Mouse (Mus musculus) forebrain, embryonic 12.5 days (tissue): Measurements from ENCODE around the gene Trak1. TPM values are rescaled to one million over a fixed set of nuclear protein-coding genes. Genes with fewer than 3 reads are reported as not detected.
"Not testable (repeated sequence)": the region's sequence is repeated elsewhere in the genome, so short reads cannot be mapped to it uniquely, and the experiment has no call there.

Experiments
- ATAC-seq: fragments of 200-750 bp; cut with Nextera tagmentation; 2 replicates; pipeline ENCODE4 v1.8.0; 2017; ENCODE audit warnings: moderate TSS enrichment; ENCODE audit not compliant: low FRiP score
- H3K27ac ChIP-seq: fragments of 300-500 bp; sonication (generic); 2 replicates; pipeline ENCODE4 v1.5.1; 2016; ENCODE audit warnings: mild to moderate bottlenecking
- H3K27me3 ChIP-seq: fragments of 300-500 bp; sonication (generic); 2 replicates; pipeline ENCODE4 v1.6.1; 2016; ENCODE audit warnings: mild to moderate bottlenecking
- H3K36me3 ChIP-seq: fragments of 300-500 bp; sonication (generic); replicated peaks from 2 replicates; pipeline ENCODE4 v1.6.1; 2016; ENCODE audit warnings: mild to moderate bottlenecking
- H3K4me1 ChIP-seq: fragments of 300-500 bp; sonication (generic); 2 replicates; pipeline ENCODE4 v1.6.1; 2016
- H3K4me2 ChIP-seq: fragments of 300-500 bp; sonication (generic); 2 replicates; pipeline ENCODE4 v1.6.1; 2016; ENCODE audit warnings: mild to moderate bottlenecking, moderate library complexity
- H3K4me3 ChIP-seq: fragments of 300-500 bp; sonication (generic); replicated peaks from 2 replicates; pipeline ENCODE4 v1.5.1; 2016; ENCODE audit warnings: mild to moderate bottlenecking
- H3K9ac ChIP-seq: fragments of 300-500 bp; sonication (generic); 2 replicates; pipeline ENCODE4 v1.6.1; 2016; ENCODE audit warnings: mild to moderate bottlenecking
- H3K9me3 ChIP-seq: fragments of 300-500 bp; sonication (generic); 2 replicates; pipeline ENCODE4 v1.6.1; 2016
- WGBS: fragments of 180-500 bp; shearing (Covaris S2); methylation state at CpG from one replicate; pipeline ENCODE4 v1.1.7; 2016; 5-methylcytosine and 5-hydroxymethylcytosine counted together
- polyA plus RNA-seq: library from polyadenylated mRNA; unstranded; fragments of >200 nt; fragmentation: Nextera tagmentation; extraction: Ambion mirVana; gene quantifications from 2 replicates; pipeline ENCODE4 v1.2.1, GENCODE M21; 2016

Gene Trak1
- polyA plus RNA-seq, 1 experiment from 2014 or later = 41.2 TPM

DNA sequence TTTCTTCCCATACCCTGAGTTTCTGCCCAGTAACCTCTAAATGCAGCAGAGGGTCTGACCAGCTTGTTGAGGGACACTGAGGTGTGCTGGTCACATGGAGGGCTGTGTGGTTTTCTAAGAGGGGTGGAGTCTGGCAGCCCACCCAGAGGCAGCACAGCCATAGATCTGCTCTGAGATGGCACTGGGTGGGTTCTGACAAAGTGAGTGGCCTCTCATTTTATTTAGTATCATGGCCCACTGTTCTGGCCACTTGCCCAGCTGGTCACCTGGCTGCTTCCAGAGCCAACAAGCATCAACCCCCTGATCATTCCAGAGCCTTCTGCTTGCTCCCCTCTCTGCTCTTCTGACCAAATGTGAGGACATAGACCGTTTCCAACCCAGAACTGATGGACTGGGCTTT, 144.8 kb downstream of the Trak1 start:
- Histone ChIP-seq H3K36me3 (peaks cover 52% of the 10 kb centered on the region), H3K27ac (0 out of 2 replicates have a peak overlapping the region, but pooled peaks have one; percentile 38), H3K4me1 (no peaks in the 10 kb centered on the region), H3K9me3 (no peaks in the 10 kb centered on the region), H3K9ac (no peak overlapping the region), H3K4me2 (no peak overlapping the region), H3K27me3 (no peaks in the 10 kb centered on the region), H3K4me3 (no peak overlapping the region)
- 82% methylated on average over 1 of the region's 1 CpGs for WGBS
- no peak for ATAC-seq

DNA sequence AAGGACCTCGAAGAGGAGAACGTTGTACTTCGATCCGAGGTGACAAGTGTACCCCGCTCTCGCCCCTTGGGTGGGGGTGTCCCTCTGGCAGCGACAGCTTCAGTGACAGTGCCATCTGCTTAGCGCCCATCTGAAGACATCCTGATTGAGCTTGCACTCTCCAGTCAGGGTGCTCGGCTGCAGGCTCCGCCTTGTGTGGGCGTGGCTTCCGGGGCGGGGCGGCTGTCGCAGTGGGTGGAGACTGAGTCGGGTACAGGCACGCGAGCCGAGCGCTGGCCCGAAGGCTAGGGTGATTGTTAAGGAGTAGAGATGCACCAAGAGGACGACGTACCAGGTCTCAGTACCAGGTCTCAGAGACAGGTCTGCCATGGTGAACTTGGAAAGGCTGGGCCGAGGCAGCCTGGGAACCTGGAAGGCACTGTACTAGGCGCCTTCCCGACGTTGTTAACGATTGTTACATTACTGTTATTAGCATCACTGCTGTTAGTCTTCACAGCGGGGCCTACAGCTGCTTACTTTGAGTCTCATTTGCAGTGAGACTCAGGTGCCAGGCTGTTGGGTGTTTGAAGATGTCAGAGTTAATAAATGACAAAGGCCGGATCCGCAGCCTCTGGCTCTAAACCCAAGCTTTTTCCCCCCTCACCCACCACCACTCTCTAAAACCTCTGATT, 146.5 kb downstream of the Trak1 start:
- H3K27me3 ChIP-seq = no peaks in the 10 kb centered on the region
- ATAC-seq = 0 out of 2 replicates have a peak, but pooled peaks have one; percentile 30
- no peak overlapping the region for H3K9ac ChIP-seq
- no peak overlapping the region for H3K4me2 ChIP-seq
- no peaks in the 10 kb centered on the region for H3K4me1 ChIP-seq
- H3K27ac ChIP-seq = peak overlapping the region; percentile 42; the same call in 1 of the 2 replicates
- no peak overlapping the region for H3K4me3 ChIP-seq
- H3K9me3 ChIP-seq = no peaks in the 10 kb centered on the region
- peaks cover 69% of the 10 kb centered on the region for H3K36me3 ChIP-seq
- 73% methylated on average over 31 of the region's 31 CpGs for WGBS

DNA sequence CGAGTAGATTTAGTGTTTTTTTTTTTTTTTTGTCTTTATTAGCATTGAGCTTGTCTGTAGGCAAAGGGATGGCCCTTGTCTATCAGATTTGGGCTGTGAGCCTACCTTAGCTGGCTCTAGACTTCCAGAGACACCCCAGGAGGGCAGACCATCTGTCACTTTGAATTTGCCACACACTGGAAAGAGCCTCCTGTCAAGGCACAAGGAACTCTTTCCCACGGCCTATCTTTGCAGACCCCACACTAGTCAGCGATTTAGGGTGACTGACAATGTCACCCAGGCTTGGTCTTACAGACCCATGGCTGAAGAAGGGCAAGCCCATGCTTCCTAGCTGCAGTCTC, 147.0 kb downstream of the Trak1 start:
- Histone ChIP-seq H3K27ac (0 out of 2 replicates have a peak overlapping the region, but pooled peaks have one; percentile 8), H3K4me3 (no peak overlapping the region), H3K4me2 (no peak overlapping the region), H3K27me3 (no peaks in the 10 kb centered on the region), H3K9me3 (no peaks in the 10 kb centered on the region), H3K36me3 (peaks cover 73% of the 10 kb centered on the region), H3K4me1 (no peaks in the 10 kb centered on the region), H3K9ac (no peak overlapping the region)
- ATAC-seq = no peak
- WGBS = 89% methylated on average over 3 of the region's 3 CpGs

DNA sequence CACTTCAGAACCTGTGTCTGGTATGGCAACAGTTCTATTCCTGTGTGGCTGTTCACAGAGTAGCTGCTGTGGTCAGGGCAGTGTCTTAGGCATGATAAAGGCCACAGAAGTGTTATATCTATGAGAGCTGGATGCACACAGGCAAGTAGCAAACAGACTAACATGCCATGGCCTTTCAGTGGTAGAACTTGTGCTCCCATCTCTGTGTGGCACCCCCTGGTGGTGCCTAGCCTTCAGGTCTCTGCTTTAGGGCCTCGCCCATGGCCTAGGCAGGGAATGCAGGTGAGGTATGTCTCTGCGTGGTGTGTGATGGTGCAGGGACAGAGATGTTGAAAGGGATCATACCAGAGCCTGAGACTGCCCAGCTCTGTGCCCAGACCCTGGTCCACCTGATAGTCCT, 148.1 kb downstream of the Trak1 start:
- Histone ChIP-seq H3K4me3 (no peak overlapping the region), H3K4me1 (no peaks in the 10 kb centered on the region), H3K27ac (no peak overlapping the region), H3K27me3 (no peaks in the 10 kb centered on the region), H3K36me3 (peaks cover 81% of the 10 kb centered on the region), H3K9me3 (no peaks in the 10 kb centered on the region), H3K9ac (no peak overlapping the region), H3K4me2 (no peak overlapping the region)
- 87% methylated on average over 2 of the region's 2 CpGs for WGBS
- peak; percentile 39; the same call in 1 of the 2 replicates for ATAC-seq

DNA sequence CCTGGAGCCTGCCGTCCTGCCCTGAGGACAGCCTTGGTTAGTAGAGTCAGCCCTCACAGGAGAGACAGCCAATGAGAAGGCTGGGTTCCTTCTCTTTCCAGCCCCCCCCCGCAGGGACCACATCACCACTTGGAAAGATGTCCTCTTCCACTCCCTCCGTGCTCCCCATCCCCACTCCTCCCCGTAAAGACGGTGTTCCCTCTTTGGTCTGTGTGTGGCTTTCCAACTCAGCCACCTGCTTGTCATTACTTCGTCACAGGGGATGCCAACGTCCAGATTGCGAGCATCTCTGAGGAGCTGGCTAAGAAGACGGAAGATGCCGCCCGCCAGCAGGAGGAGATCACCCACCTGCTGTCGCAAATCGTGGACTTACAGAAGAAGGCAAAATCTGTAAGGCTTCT, 149.1 kb downstream of the Trak1 start:
- Histone ChIP-seq H3K9me3 (no peaks in the 10 kb centered on the region), H3K27ac (no peak overlapping the region), H3K4me3 (no peak overlapping the region), H3K27me3 (no peaks in the 10 kb centered on the region), H3K36me3 (peaks cover 89% of the 10 kb centered on the region), H3K4me2 (no peak overlapping the region), H3K4me1 (no peaks in the 10 kb centered on the region), H3K9ac (no peak overlapping the region)
- 92% methylated on average over 13 of the region's 13 CpGs for WGBS
- no peak for ATAC-seq

DNA sequence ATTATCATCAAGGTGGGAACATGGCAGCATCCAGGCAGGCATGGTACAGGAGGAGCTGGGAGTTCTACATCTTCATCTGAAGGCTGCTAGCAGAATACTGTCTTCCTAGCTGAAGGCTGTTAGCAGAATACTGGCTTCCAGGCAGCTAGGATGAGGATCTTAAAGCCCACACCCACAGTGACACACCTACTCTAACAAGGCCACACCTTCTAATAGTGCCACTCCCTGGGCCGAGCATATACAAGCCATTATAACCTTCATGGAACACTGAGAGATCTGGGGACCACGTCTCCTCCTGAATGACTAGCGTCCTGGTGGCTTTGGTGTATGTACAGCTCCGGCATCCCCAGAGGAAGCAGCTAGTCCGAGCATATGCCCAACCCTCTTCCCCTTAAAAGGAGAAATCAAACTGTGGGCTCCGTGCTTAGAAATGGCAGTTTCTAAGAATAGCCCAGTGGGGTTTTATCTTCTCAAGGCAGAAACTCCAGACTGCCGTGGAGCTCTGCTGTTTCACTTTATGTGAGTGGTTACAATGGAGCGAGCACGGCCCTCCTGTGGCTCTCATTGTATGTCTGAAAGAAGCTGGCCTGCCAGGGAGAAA, 155.1 kb downstream of the Trak1 start:
- ATAC-seq = not testable (repeated sequence)

DNA sequence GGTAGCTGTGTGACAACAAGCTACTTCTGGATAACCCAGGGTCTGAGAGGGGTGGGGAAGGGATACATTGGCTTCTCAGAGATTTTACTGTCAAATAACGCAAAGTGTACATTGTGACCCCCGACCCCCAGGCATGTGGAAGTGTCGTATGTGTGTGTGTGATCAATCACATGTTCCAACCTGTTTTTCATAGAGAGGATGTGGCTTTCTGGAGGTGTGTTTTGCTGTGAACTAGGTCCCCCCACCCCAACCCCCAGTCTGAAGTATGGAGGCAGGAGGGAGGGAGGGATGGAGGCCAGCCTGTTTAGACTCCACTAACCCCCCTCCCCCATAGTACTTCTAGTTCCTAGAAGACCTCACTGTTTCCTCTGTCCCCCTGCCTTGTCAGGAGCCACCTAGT, 157.6 kb downstream of the Trak1 start:
- Histone ChIP-seq H3K4me1 (no peaks in the 10 kb centered on the region), H3K4me2 (no peak overlapping the region), H3K27me3 (no peaks in the 10 kb centered on the region), H3K9ac (no peak overlapping the region), H3K36me3 (peaks cover 82% of the 10 kb centered on the region), H3K9me3 (no peaks in the 10 kb centered on the region), H3K27ac (no peak overlapping the region), H3K4me3 (no peak overlapping the region)
- no peak for ATAC-seq
- WGBS = 95% methylated on average over 3 of the region's 3 CpGs

More for the DNA sequence above, 155.1 kb downstream of the Trak1 start:
- 42% methylated on average over 9 of the region's 9 CpGs for WGBS
- not testable (repeated sequence) for H3K4me3 ChIP-seq, H3K4me2 ChIP-seq, H3K27me3 ChIP-seq, H3K9me3 ChIP-seq, H3K9ac ChIP-seq, H3K4me1 ChIP-seq, H3K27ac ChIP-seq
- peaks cover 93% of the 10 kb centered on the region for H3K36me3 ChIP-seq

DNA sequence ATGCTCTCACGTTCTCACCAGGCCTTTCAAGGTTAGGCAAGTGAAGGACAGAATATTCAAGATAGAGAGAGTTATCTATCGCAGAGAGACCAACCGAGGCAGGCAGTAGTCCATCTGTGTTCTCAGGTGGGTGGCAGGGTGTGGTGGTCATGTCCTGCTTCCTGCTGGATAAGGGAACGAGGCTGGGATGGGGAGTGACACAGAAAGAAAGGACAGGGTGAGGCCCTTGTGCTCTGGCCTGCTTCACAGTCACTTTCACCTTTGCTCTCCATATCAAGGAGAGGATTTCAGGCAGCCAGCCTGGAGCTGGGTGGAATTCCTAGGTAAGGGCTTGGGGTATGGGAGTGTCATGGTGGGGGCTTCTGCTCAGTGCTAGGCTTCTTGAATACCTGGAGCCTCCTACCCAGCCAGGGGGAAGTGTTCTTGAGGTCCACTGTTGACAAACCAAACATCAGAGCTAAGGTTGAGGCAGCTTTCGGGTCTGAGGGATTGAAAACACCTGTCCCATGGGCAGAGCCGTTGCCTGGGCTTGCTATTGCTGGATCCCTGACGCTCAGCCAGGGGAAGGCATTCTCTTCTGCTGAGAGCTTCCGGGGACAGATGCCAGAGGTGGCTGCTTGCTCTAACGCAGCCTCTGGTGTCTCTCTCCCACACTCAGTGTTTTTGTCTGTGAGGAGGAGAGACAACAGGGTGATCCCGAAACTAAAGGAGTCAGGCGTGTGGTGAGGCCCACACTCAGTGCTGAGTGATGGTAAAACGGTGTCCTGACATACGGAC, 159.6 kb downstream of the Trak1 start:
- peaks cover 86% of the 10 kb centered on the region for H3K36me3 ChIP-seq

DNA sequence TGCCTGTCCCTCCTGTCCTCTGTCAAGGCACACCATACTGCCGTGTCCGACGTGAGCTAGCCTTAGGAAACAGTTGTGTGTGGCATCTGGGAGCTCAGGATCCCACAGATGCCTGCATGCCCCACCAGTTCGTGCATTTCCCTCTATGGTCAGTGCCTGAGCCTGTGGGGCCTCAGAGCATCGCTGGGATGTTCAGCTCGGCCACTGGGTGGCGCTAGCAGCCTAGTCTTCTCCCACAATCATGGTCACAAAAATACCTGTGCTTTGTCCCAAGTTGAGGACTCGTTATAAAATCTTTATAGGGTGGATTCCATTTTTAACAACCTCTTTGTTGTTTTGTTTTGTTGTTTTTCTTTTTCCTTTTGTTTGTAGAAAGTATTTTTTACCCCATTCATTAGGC, 161.2 kb downstream of the Trak1 start:
- 31% methylated on average over 8 of the region's 8 CpGs for WGBS
- ATAC-seq = no peak
- Histone ChIP-seq H3K9ac (no peak overlapping the region), H3K4me3 (no peak overlapping the region), H3K27me3 (no peaks in the 10 kb centered on the region), H3K4me1 (no peaks in the 10 kb centered on the region), H3K36me3 (peaks cover 80% of the 10 kb centered on the region), H3K9me3 (no peaks in the 10 kb centered on the region), H3K27ac (no peak overlapping the region), H3K4me2 (no peak overlapping the region)

More for the DNA sequence above, 159.6 kb downstream of the Trak1 start:
- Histone ChIP-seq H3K4me3 (no peak overlapping the region), H3K27ac (no peak overlapping the region), H3K27me3 (no peaks in the 10 kb centered on the region), H3K4me2 (no peak overlapping the region), H3K9ac (no peak overlapping the region), H3K4me1 (no peaks in the 10 kb centered on the region), H3K9me3 (no peaks in the 10 kb centered on the region)
- no peak for ATAC-seq
- 91% methylated on average over 13 of the region's 13 CpGs for WGBS

DNA sequence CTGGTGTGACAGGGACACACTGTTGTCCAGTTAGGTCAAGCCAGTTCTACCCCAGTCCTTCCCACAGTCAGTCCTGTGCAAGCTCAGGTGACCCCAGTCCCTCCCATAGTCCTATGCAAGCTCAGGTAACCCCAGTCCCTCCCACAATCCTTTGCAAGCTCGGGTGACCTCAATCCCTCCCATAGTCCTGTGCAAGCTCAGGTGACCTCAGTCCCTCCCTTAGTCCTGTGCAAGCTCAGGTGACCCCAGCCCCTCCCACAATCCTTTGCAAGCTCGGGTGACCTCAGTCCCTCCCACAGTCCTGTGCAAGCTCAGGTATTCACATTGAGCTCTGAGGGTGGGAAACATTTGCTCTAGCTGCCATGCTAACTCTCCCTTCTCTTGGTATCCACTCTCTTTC, 162.6 kb downstream of the Trak1 start:
- ATAC-seq = no peak
- Histone ChIP-seq H3K4me2 (no peak overlapping the region), H3K9me3 (no peaks in the 10 kb centered on the region), H3K4me1 (no peaks in the 10 kb centered on the region), H3K27me3 (no peaks in the 10 kb centered on the region), H3K9ac (no peak overlapping the region), H3K4me3 (no peak overlapping the region), H3K36me3 (peaks cover 74% of the 10 kb centered on the region), H3K27ac (no peak overlapping the region)
- WGBS = 84% methylated on average over 2 of the region's 2 CpGs

DNA sequence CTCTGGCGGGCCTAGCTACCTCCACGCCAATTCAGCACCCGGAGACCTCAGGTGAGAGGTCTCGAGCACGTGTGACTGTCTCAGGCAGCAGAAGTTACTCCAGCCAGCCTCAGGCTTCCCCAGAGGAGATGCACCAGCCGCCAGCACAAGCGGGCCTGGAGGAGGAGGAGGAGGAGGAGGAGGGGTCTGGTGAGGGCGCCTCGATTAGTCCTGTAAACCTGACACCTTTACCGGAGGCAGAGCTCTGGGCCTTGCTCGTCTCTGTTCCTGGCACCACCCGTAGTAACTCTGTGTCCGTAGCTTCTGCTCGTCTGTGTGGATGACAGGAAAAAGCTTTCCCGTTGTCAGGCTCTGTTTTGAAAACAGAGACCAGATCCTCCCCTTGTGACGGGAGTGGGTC, 163.2 kb downstream of the Trak1 start:
- Histone ChIP-seq H3K4me3 (no peak overlapping the region), H3K9me3 (no peaks in the 10 kb centered on the region), H3K27me3 (no peaks in the 10 kb centered on the region), H3K36me3 (peaks cover 69% of the 10 kb centered on the region), H3K4me2 (no peak overlapping the region), H3K9ac (no peak overlapping the region), H3K4me1 (no peaks in the 10 kb centered on the region), H3K27ac (no peak overlapping the region)
- 86% methylated on average over 16 of the region's 16 CpGs for WGBS
- no peak for ATAC-seq

DNA sequence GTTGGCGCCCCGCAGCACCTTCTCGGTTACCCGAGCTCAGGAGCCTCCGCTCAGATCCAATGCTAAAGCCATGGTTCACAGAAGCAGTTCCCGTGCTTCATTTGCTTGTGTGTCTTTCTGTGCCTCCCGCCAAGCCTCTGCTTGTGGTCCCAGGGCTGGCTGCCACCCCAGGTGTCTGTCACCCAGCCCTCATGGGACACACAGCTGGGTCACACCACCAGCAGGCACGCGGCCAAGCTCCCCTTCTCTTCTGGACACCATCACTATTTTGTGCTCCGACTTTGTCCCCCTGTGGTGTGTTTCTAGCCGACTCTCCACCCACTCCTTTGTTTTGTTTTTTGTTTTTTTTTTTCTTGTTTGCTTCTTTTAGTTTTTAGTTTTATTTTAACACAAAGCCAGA, 170.2 kb downstream of the Trak1 start:
- H3K4me2 ChIP-seq = no peak overlapping the region
- no peaks in the 10 kb centered on the region for H3K27me3 ChIP-seq
- ATAC-seq = no peak
- H3K27ac ChIP-seq = no peak overlapping the region
- no peak overlapping the region for H3K9ac ChIP-seq
- no peaks in the 10 kb centered on the region for H3K4me1 ChIP-seq
- no peak overlapping the region for H3K4me3 ChIP-seq
- no peaks in the 10 kb centered on the region for H3K9me3 ChIP-seq
- H3K36me3 ChIP-seq = peaks cover 50% of the 10 kb centered on the region
- WGBS = 81% methylated on average over 11 of the region's 11 CpGs
